Mouse (Mus musculus) embryo, embryonic 11.5 days (tissue): Measurements from ENCODE around the gene Rac2.

Experiments used
- DNase-seq: peaks from one replicate; pipeline ENCODE4 v3.0.0-alpha.2; 2012; ENCODE audit warnings: low read depth, low spot score

Gene Rac2

GRCm38 (mm10) chr15:78521892-78522291 is 50.7 kb downstream of the Rac2 start:
- DNase-seq, result no peak

- no peak for DNase-seq
Observed at GRCm38 (mm10) chr15:78521331-78521730, 51.3 kb downstream of the Rac2 start.

GRCm38 (mm10) chr15:78520112-78520715 is 52.4 kb downstream of the Rac2 start:
- no peak for DNase-seq

- DNase-seq, result no peak
Observed at GRCm38 (mm10) chr15:78518221-78518620, 54.4 kb downstream of the Rac2 start.

- no peak for DNase-seq
Observed at GRCm38 (mm10) chr15:78515759-78516158, 56.8 kb downstream of the Rac2 start.

- peak; percentile 67 for DNase-seq
Observed at GRCm38 (mm10) chr15:78514393-78515146, 58.0 kb downstream of the Rac2 start.

- DNase-seq, result no peak
Observed at GRCm38 (mm10) chr15:78513019-78513418, 59.6 kb downstream of the Rac2 start.

GRCm38 (mm10) chr15:78511951-78512350 is 60.6 kb downstream of the Rac2 start:
- DNase-seq, result no peak

- no peak for DNase-seq
Observed at GRCm38 (mm10) chr15:78510736-78511135, 61.8 kb downstream of the Rac2 start.

GRCm38 (mm10) chr15:78510121-78510576 is 62.4 kb downstream of the Rac2 start:
- no peak for DNase-seq

GRCm38 (mm10) chr15:78509297-78509899 is 63.2 kb downstream of the Rac2 start:
- DNase-seq, result peak; percentile 45
